Mouse (Mus musculus) liver, postnatal 0 days (tissue): ENCODE measurements around the gene Klk12. TPM values are rescaled to one million over a fixed set of nuclear protein-coding genes. Genes with fewer than 3 reads are reported as not detected.

Experiments used
- ATAC-seq: fragments of 200-750 bp; cut with Nextera tagmentation; 2 replicates; pipeline ENCODE4 v1.8.0; 2017; ENCODE audit warnings: mild to moderate bottlenecking, moderate library complexity
- DNase-seq: peaks from one replicate; pipeline ENCODE4 v3.0.0-alpha.2; 2016
- H3K27ac ChIP-seq: fragments of 300-500 bp; sonication (generic); 2 replicates; pipeline ENCODE4 v1.5.1; 2014; ENCODE audit warnings: antibody characterized with exemption, moderate library complexity, mild to moderate bottlenecking, low read depth
- H3K27me3 ChIP-seq: fragments of 300-500 bp; sonication (generic); 2 replicates; pipeline ENCODE4 v1.6.1; 2014; ENCODE audit warnings: low read length, control low read depth, mixed read lengths; ENCODE audit not compliant: insufficient read depth
- H3K36me3 ChIP-seq: fragments of 300-500 bp; sonication (generic); replicated peaks from 2 replicates; pipeline ENCODE4 v1.6.1; 2014; ENCODE audit warnings: mild to moderate bottlenecking, control low read depth, low read length, moderate library complexity, mixed read lengths; ENCODE audit not compliant: insufficient read depth
- H3K4me1 ChIP-seq: fragments of 300-500 bp; sonication (generic); 2 replicates; pipeline ENCODE4 v1.6.1; 2014; ENCODE audit warnings: antibody characterized with exemption, mild to moderate bottlenecking, control low read depth; ENCODE audit not compliant: insufficient read depth
- H3K4me2 ChIP-seq: fragments of 300-500 bp; sonication (generic); 2 replicates; pipeline ENCODE4 v1.6.1; 2014; ENCODE audit warnings: low read depth, mild to moderate bottlenecking, low read length, moderate library complexity, mixed read lengths
- H3K4me3 ChIP-seq: fragments of 300-500 bp; sonication (generic); 2 replicates; pipeline ENCODE4 v1.5.1; 2014; ENCODE audit warnings: low read depth, low read length
- H3K9ac ChIP-seq: fragments of 300-500 bp; sonication (generic); replicated peaks from 2 replicates; pipeline ENCODE4 v1.6.1; 2014; ENCODE audit warnings: mild to moderate bottlenecking, moderate library complexity
- H3K9me3 ChIP-seq: fragments of 300-500 bp; sonication (generic); 2 replicates; pipeline ENCODE4 v1.6.1; 2016; ENCODE audit warnings: mild to moderate bottlenecking, control low read depth, low read length, mixed read lengths
- CTCF ChIP-seq: sonication (generic); IDR thresholded peaks from 2 replicates; pipeline ENCODE4 v1.5.1; 2016; ENCODE audit warnings: antibody characterized with exemption, low read depth
- EP300 ChIP-seq: IDR thresholded peaks from 2 replicates; pipeline ENCODE4 v1.6.1; 2016; ENCODE audit warnings: antibody characterized with exemption, low read depth, mild to moderate bottlenecking
- WGBS: fragments of 180-500 bp; shearing (Covaris S2); extraction: QIAGEN DNeasy Blood & Tissue Kit; methylation state at CpG from one replicate; pipeline ENCODE4 v1.1.7; 2014; ENCODE audit not compliant: insufficient replicate concordance; 5-methylcytosine and 5-hydroxymethylcytosine counted together
- polyA plus RNA-seq: library from polyadenylated mRNA; unstranded; fragments of >200 nt; fragmentation: Nextera tagmentation; extraction: Ambion mirVana; gene quantifications from 2 replicates; pipeline ENCODE4 v1.2.1, GENCODE M21; 2015

Gene Klk12
- polyA plus RNA-seq, 1 experiment from 2014 or later: not detected

DNA sequence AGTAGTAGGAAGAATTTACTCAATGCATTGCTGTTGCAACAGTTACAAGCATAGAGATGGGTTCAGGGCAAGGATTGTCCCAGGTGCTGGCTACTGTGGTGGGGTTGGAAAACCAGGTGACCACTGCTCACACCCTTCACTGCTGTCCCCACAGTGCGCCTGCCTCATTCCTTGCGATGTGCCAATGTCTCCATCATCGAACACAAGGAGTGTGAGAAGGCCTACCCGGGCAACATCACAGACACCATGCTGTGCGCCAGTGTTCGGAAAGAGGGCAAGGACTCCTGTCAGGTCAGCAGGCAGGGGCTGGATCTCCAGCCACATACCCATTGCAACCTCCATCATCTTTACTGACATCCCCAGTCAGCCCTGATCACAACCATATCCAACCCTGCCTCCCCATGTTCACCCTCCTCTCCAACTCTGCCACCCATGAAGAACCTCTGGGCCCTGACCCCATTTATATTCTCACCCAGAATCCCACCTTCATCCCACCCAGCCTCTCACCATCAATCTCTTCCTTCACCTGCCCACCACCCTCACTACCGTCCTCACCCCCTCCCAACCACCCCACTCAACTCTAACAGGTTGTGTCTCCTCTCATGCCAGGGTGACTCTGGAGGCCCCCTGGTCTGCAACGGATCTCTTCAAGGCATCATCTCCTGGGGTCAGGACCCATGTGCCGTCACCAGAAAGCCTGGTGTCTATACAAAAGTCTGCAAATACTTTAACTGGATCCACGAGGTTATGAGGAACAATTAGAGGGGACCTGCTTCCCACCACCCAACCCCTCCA lies 9.7 kb downstream of the Klk12 start:
- Histone ChIP-seq H3K36me3 (no peaks in the 10 kb centered on the region), H3K27ac (no peak overlapping the region), H3K4me2 (no peak overlapping the region), H3K4me3 (no peak overlapping the region), H3K9ac (no peak overlapping the region), H3K9me3 (no peaks in the 10 kb centered on the region), H3K27me3 (peaks cover 4% of the 10 kb centered on the region; the same call in 1 of the 2 replicates), H3K4me1 (no peaks in the 10 kb centered on the region)
- no peak for TF ChIP-seq EP300
- no peak for TF ChIP-seq CTCF
- DNase-seq (no peak), ATAC-seq (no peak)
- WGBS: 81% methylated on average over 10 of the region's 10 CpGs

- no peak overlapping the region for H3K9ac ChIP-seq
- H3K27me3 ChIP-seq: peaks cover 9% of the 10 kb centered on the region; the same call in 1 of the 2 replicates
- no peak overlapping the region for H3K27ac ChIP-seq
- no peaks in the 10 kb centered on the region for H3K36me3 ChIP-seq
- no peaks in the 10 kb centered on the region for H3K4me1 ChIP-seq
- DNase-seq (no peak), ATAC-seq (no peak)
- no peak overlapping the region for H3K4me2 ChIP-seq
- H3K4me3 ChIP-seq: no peak overlapping the region
- no peak for TF ChIP-seq CTCF
- no peak for TF ChIP-seq EP300
- WGBS: 68% methylated on average over 6 of the region's 6 CpGs
- H3K9me3 ChIP-seq: no peaks in the 10 kb centered on the region
Measured at GRCm38 (mm10) chr7:43780241-43780640, 11.5 kb downstream of the Klk12 start.

- 37% methylated on average over 5 of the region's 5 CpGs for WGBS
- DNase-seq (no peak), ATAC-seq (no peak)
- Histone ChIP-seq H3K27ac (no peak within 1 kb of the TSS), H3K9ac (no peak within 1 kb of the TSS), H3K9me3 (no peaks in the 10 kb centered on the region), H3K36me3 (no peaks in the 10 kb centered on the region), H3K27me3 (peaks cover 9% of the 10 kb centered on the region; the same call in 1 of the 2 replicates), H3K4me3 (no peak within 1 kb of the TSS), H3K4me1 (no peaks in the 10 kb centered on the region), H3K4me2 (no peak within 1 kb of the TSS)
- no peak for TF ChIP-seq EP300
- TF ChIP-seq CTCF: no peak
Measured at GRCm38 (mm10) chr7:43780746-43781145, 12.0 kb downstream of the Klk12 start, which contains the start of gene Klk10. TSS of gene Klk10 (plus strand) at chr7:43781035.

- H3K9me3 ChIP-seq: no peaks in the 10 kb centered on the region
- no peak overlapping the region for H3K4me2 ChIP-seq
- DNase-seq (no peak), ATAC-seq (no peak)
- WGBS: 80% methylated on average over 11 of the region's 11 CpGs
- no peaks in the 10 kb centered on the region for H3K36me3 ChIP-seq
- H3K9ac ChIP-seq: no peak overlapping the region
- H3K4me1 ChIP-seq: no peaks in the 10 kb centered on the region
- H3K27ac ChIP-seq: no peak overlapping the region
- no peak for TF ChIP-seq EP300
- no peak for TF ChIP-seq CTCF
- H3K27me3 ChIP-seq: peaks cover 9% of the 10 kb centered on the region; the same call in 1 of the 2 replicates
- no peak overlapping the region for H3K4me3 ChIP-seq
Measured at GRCm38 (mm10) chr7:43781541-43781940, 12.8 kb downstream of the Klk12 start.

- TF ChIP-seq CTCF (peak; percentile 84), EP300 (no peak)
- Histone ChIP-seq H3K9ac (no peak overlapping the region), H3K27me3 (peaks cover 9% of the 10 kb centered on the region; the same call in 1 of the 2 replicates), H3K27ac (no peak overlapping the region), H3K4me3 (no peak overlapping the region), H3K4me1 (no peaks in the 10 kb centered on the region), H3K9me3 (no peaks in the 10 kb centered on the region), H3K36me3 (no peaks in the 10 kb centered on the region), H3K4me2 (peak overlapping the region; percentile 54)
- ATAC-seq (peak; percentile 44; the same call in 1 of the 2 replicates), DNase-seq (peak; percentile 81)
- WGBS: 7% methylated on average over 36 of the region's 36 CpGs
Measured at GRCm38 (mm10) chr7:43782275-43783265, 13.9 kb downstream of the Klk12 start.

DNA sequence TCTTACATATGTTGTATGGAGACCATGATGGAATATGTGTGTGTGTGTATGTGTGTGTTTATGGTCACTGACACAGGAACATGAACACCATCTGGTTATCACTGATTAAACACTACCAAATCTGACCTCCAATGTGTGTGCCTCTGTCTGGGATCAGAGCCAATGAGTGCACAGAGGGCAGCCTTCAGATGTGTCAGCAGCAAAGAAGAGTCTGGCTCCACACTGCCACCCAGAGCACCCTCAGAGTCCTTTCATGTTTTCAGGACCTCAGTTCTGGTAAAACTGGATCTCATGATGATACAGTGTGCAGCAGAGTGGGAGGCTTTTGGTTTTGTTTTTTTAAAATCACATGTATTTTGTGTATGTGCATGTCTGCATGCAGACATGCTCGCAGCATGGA lies 16.6 kb downstream of the Klk12 start:
- Histone ChIP-seq H3K9ac (no peak overlapping the region), H3K27me3 (peaks cover 9% of the 10 kb centered on the region; the same call in 1 of the 2 replicates), H3K36me3 (no peaks in the 10 kb centered on the region), H3K4me1 (no peaks in the 10 kb centered on the region), H3K27ac (no peak overlapping the region), H3K4me3 (no peak overlapping the region), H3K4me2 (no peak overlapping the region), H3K9me3 (no peaks in the 10 kb centered on the region)
- no peak for TF ChIP-seq EP300
- peak; percentile 18; the same call in 1 of the 2 replicates for TF ChIP-seq CTCF
- WGBS: 69% methylated on average over 1 of the region's 1 CpGs
- DNase-seq (no peak), ATAC-seq (no peak)
